Mouse (Mus musculus): ENCODE data around the gene Zfp3.
"Not testable (repeated sequence)": the region's sequence is repeated elsewhere in the genome, so short reads cannot be mapped to it uniquely, and the experiment has no call there.

The Zfp3 gene

GRCm38 (mm10) chr11:70760446-70760845 lies 3.6 kb upstream of the Zfp3 start:
- DNase-seq = not testable (repeated sequence)

DNA sequence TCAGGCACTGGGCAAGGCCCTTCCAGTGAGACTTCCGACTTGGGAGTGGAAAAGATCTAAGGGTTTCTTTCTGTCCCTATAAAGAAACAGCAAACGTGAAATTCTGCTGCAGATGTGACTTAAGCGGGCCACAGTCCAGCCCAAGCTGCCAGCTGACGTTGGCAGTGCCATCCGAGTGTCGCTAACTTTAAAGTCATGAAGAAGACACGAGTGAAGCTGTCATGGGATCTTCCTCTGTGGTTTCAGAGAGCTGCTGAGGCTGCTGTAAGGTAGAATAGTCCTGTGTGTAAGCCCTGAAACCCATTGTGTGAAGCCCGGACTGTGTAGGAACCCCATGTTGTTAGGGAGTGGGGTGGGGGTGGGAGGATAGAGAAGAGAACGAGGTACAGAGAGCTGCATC lies 1.4 kb upstream of the Zfp3 start:
- no peak for DNase-seq

DNA sequence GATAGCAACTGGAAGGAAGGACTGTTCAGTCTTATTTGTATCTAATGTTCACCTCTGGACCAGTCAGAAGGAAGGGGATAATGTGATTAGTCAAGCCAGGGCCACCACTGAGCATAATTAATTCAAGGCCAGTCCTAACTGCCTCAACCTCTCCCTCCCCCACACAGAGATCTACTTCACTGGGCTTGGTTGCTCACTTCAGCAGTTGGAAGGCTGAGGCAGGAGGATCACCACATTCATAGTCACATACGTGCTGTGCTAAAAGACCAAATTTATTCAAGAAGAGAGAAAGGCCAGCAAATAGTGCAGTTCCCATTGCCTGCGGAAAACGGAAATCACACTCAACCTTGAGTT lies 450 bp upstream of the Zfp3 start:
- no peak for DNase-seq

DNA sequence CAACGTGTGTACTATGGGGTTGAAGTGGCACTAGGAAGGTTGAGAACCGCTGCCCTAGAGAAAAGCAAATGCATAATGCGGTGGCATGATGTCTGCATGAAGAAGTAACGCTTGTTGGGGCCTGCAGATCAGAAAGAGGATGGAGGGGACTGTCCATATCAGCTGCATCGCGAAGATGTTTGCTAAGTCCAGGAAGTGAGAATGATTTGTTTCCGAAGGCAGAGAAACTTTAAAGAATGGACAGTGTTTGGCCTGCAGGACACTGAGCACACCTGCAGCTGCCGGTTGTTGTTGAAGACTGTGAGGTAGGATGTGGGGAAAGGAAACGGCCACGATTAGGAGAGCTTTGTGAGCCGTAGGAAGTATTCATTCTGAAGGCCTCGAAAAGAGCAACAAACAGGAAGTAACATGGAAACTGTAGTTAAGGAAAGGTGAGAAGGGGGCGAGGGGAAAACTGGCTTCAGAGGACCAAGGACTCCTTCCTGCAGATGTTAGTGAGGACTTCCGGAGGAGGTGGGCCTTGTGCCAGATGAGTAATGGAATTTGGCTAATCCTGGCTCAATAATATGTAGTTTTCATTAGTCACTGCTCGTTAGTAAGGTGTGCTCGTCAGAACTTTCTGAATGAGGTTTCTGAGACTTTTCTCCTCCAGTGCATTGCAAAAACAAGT lies 1.9 kb downstream of the Zfp3 start:
- no peak for DNase-seq

DNA sequence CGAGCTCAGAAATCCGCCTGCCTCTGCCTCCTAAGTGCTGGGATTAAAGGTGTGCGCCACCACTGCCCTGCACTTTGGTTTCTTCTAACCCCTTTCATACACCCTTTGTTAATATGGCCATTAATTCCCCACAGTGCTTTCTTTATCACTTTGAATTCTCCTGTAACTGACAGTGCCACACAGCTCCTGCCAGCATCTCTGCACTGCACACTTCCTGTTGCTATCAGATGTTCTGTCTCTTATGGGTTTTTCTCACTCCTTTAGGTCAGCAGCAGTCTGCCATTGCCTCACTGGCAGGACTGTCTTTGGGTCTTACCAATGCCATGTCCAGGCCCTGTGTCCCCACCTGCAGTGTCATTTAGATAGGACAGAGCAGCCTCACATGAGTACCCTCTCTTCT lies 6.8 kb downstream of the Zfp3 start:
- no peak for DNase-seq

GRCm38 (mm10) chr11:70776830-70777571 lies 13.0 kb downstream of the Zfp3 start:
- peak; percentile 68 for DNase-seq

- no peak for DNase-seq
Measured at GRCm38 (mm10) chr11:70777634-70778033, 13.6 kb downstream of the Zfp3 start.

DNA sequence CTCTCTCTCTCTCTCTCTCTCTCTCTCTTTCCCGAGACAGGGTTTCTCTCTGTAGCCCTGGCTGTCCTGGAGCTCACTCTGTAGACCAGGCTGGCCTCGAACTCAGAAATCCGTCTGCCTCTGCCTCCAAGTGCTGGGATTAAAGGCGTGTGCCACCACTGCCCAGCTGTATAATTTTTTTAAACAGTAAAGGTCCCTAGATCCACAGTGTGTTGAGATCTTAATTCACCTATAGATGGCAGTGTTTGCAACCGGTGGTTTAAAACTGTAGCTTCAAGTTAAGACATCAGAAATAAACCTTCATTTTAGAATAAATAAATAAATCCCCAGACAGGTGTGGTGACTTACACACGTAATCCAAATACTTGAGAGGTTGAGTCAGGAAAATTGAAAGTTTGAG lies 14.0 kb downstream of the Zfp3 start:
- DNase-seq = not testable (repeated sequence)

DNA sequence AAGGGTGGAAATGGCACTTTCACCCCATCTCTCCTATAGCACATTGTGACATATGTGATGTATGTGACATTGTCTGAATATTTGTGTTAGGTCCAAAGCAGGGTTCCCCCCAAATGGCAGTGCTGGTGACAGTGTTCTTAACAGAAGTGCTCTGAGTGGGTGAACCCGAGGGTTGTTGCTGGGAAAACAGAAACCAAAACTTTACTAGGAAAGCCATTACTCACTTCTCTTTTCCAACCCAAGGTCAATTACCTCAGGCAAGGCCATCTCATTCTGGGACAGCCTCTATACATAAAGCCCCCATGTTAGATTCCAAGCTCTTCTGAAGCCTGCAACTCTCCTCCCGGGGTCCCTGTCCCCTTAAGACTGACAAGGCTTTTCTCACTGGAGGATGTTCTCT lies 21.9 kb downstream of the Zfp3 start:
- DNase-seq = no peak

DNA sequence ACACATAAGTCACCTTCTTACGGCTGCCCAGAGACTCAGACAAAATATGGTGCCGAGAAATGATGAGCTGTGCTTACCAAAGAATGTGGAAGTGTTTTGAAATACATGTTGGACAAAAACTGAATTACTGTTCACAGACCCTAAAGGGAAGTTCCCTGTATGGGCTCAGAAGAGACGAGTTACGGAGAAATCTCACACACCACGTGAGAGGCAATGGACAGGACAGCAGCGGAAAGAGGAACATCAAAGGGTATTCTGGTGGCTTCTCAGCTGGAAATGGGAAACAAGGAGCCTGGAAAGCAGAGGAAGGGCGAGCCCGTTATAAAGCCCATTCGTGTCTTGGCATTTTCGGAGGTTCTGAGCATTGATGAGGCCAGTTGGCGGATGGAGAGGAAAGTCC lies 23.0 kb downstream of the Zfp3 start:
- no peak for DNase-seq

DNA sequence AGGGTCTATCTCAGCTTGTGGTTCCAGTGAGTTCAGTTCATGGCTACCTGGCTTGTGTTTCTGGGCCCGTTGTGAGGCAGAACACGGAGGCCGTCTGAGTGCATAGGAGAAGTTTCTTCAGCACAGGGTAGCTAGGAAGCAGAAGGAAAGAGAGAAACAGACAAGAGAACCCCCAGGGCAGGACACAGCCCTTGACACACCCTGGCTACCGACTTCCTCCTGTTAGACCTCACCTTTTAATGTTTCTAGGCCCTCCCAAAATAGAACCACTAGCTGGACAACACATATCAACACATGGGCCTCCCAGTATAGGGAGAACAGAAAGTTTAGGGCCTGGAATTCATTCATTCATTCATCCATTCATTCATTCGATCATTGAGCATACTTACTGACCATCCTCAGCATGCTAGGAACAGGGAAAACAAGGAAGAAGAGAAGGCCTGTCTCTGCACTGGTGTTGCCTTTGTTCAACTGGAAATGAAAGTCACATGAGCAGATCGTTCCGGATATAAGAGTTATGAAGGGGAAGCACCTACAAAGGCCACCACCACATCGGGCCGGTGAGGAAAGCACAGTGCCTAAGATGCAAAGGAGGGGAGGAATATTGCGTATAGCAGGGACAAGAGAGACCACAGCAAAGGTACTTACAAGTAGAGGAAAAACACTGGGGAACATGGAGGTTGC lies 25.1 kb downstream of the Zfp3 start:
- DNase-seq = no peak

DNA sequence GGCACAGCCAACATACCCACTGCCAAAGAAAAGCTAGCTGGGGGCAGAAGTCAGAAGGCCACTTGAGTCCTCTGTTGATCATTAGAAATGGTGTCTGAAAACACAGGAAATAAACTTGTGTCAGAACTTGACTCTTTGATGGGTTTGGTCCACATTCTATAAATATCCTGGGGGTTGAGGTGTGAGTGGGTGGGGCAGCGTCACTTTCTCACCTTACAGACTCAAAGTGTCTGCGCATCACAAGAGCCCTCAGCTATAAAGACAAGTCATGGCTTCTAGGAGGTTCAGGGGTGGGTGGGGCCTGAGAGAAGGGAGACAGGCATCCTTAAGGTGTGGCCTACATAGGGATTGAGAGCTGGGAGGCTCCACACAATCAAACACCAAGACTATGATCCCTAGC lies 26.4 kb downstream of the Zfp3 start:
- no peak for DNase-seq

- DNase-seq = no peak
Measured at GRCm38 (mm10) chr11:70790874-70791551, 27.0 kb downstream of the Zfp3 start.

GRCm38 (mm10) chr11:70791676-70792075 lies 27.7 kb downstream of the Zfp3 start:
- no peak for DNase-seq

DNA sequence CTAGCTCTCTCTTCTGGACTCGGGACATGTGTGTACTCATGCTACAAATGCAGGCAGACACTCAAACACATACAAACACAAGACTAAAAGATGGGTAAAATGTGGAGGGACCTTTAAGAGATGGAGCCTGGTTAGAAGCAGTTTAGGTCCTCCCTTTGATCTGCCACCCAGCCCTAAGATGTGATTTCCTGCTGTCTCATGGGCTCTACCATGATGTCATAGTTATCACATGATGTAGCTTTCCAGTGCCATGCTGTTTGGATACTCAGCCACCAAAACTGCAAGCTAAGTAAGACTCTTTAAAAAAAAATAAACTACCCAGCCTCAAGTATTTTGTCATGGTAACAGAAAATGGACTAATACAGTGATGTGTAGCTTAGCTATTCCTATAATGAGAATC lies 28.4 kb downstream of the Zfp3 start:
- DNase-seq = no peak

DNA sequence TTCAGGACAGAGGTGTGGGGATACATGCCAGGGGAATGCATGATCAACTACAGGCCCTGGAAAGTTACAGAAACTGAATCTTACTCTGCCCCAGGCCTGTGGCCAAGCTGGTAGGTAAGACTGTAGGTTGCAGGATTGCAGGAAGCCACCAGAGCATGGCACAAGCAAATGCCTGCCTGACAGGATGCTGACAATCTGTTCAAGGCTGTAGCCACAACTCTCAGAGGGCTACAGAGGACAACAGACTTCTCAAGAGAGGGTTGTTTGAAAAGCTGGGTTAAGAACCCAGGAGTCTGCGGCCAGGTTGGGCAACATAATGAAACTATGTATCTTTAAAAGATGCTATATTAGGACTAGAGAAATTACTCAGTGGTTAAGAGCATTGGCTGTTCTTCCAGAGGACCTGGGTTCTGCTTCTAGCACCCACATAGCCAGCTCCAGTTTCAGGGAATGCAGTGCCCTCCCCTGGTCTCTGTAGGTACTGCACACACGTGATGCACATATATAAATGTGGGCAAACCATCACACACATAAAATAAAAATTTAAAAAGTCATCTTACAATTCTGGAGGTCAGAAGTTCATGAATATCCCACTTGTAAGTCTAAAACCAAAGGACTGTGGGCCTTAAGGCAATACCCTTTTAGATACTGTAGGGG lies 38.3 kb downstream of the Zfp3 start:
- DNase-seq = no peak

- DNase-seq = no peak
Measured at GRCm38 (mm10) chr11:70802865-70803261, 38.9 kb downstream of the Zfp3 start.

DNA sequence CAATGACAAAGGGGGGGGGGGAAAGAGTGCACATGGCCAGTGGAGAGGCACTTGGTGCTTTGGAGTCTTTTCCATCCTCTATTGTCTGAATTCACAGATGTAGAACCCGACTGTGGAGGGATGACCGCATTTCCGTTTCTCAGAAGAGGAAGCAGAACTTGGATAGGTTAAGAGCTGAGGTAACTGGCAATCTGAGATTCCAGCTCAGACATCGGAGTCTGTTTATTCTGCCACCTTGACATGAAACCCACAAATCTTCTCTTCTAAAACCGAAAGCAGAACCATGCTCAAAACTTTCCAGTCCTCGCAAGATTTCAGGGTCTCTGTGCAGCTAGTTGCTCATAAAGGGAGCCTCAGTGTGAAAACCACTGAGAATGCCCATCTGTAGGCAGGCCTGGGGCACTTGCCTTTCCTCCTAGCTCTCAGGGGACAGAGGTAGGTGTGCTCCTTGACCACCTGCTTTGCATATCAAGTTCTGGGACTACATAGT lies 39.7 kb downstream of the Zfp3 start:
- no peak for DNase-seq

DNA sequence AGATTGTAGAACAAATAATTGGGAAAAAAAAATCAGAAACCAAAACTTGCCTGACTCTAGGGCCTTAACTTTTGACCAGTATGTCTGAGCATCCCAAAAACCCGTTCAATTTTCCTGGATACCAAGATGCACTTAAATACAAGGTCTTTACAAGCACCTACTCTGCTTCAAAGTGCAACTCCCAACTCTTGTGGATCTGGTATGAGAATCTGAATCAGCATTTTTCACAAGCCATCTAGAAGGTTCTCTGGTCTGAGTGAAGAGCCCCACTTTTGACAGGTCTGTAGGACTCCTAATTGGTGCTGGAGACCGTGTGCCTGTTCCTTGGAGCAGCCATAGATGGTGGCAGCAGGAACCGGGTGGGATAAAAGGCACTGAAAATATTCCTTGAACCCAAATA lies 40.4 kb downstream of the Zfp3 start:
- no peak for DNase-seq

- DNase-seq = no peak
Measured at GRCm38 (mm10) chr11:70805641-70806175, 41.7 kb downstream of the Zfp3 start.

- DNase-seq = no peak
Measured at GRCm38 (mm10) chr11:70806697-70807096, 42.7 kb downstream of the Zfp3 start.

DNA sequence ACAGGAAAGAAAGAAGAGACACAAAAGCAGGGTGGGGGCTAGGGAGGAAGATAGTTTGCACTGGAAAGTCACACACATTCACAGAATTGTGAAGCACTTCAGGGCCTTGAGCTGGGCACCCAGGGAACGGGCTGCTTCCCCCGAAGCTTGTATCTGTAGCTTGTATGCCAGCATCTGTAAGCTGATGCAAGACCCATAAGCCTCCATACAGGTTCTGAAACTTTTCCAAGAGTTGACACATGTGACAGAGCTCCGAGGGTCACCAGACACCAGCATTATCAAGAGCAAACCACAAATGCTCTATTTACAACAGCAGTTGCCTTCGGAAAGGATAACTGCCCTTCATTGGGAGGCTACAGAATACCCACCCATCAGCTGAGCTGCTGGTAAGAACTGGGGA lies 43.6 kb downstream of the Zfp3 start:
- DNase-seq = no peak

- no peak for DNase-seq
Measured at GRCm38 (mm10) chr11:70808101-70808500, 44.1 kb downstream of the Zfp3 start.

All from right cerebral cortex, postnatal 4 days (tissue).